Mouse (Mus musculus) liver, postnatal 0 days (tissue): ENCODE results near the gene Gng8. TPM values are rescaled to one million over a fixed set of nuclear protein-coding genes. Genes with fewer than 3 reads are reported as not detected.

Experiments
- ATAC-seq: fragments of 200-750 bp; cut with Nextera tagmentation; 2 replicates; pipeline ENCODE4 v1.8.0; 2017; ENCODE audit warnings: mild to moderate bottlenecking, moderate library complexity
- DNase-seq: peaks from one replicate; pipeline ENCODE4 v3.0.0-alpha.2; 2016
- H3K27ac ChIP-seq: fragments of 300-500 bp; sonication (generic); 2 replicates; pipeline ENCODE4 v1.5.1; 2014; ENCODE audit warnings: antibody characterized with exemption, moderate library complexity, mild to moderate bottlenecking, low read depth
- H3K27me3 ChIP-seq: fragments of 300-500 bp; sonication (generic); 2 replicates; pipeline ENCODE4 v1.6.1; 2014; ENCODE audit warnings: low read length, control low read depth, mixed read lengths; ENCODE audit not compliant: insufficient read depth
- H3K36me3 ChIP-seq: fragments of 300-500 bp; sonication (generic); replicated peaks from 2 replicates; pipeline ENCODE4 v1.6.1; 2014; ENCODE audit warnings: mild to moderate bottlenecking, control low read depth, low read length, moderate library complexity, mixed read lengths; ENCODE audit not compliant: insufficient read depth
- H3K4me1 ChIP-seq: fragments of 300-500 bp; sonication (generic); 2 replicates; pipeline ENCODE4 v1.6.1; 2014; ENCODE audit warnings: antibody characterized with exemption, mild to moderate bottlenecking, control low read depth; ENCODE audit not compliant: insufficient read depth
- H3K4me2 ChIP-seq: fragments of 300-500 bp; sonication (generic); 2 replicates; pipeline ENCODE4 v1.6.1; 2014; ENCODE audit warnings: low read depth, mild to moderate bottlenecking, low read length, moderate library complexity, mixed read lengths
- H3K4me3 ChIP-seq: fragments of 300-500 bp; sonication (generic); 2 replicates; pipeline ENCODE4 v1.5.1; 2014; ENCODE audit warnings: low read depth, low read length
- H3K9ac ChIP-seq: fragments of 300-500 bp; sonication (generic); replicated peaks from 2 replicates; pipeline ENCODE4 v1.6.1; 2014; ENCODE audit warnings: mild to moderate bottlenecking, moderate library complexity
- H3K9me3 ChIP-seq: fragments of 300-500 bp; sonication (generic); 2 replicates; pipeline ENCODE4 v1.6.1; 2016; ENCODE audit warnings: mild to moderate bottlenecking, control low read depth, low read length, mixed read lengths
- CTCF ChIP-seq: sonication (generic); IDR thresholded peaks from 2 replicates; pipeline ENCODE4 v1.5.1; 2016; ENCODE audit warnings: antibody characterized with exemption, low read depth
- EP300 ChIP-seq: IDR thresholded peaks from 2 replicates; pipeline ENCODE4 v1.6.1; 2016; ENCODE audit warnings: antibody characterized with exemption, low read depth, mild to moderate bottlenecking
- WGBS: fragments of 180-500 bp; shearing (Covaris S2); extraction: QIAGEN DNeasy Blood & Tissue Kit; methylation state at CpG from one replicate; pipeline ENCODE4 v1.1.7; 2014; ENCODE audit not compliant: insufficient replicate concordance; 5-methylcytosine and 5-hydroxymethylcytosine counted together
- polyA plus RNA-seq: library from polyadenylated mRNA; unstranded; fragments of >200 nt; fragmentation: Nextera tagmentation; extraction: Ambion mirVana; gene quantifications from 2 replicates; pipeline ENCODE4 v1.2.1, GENCODE M21; 2015

The Gng8 gene
- polyA plus RNA-seq, 1 experiment from 2014 or later = 0.20 TPM

DNA sequence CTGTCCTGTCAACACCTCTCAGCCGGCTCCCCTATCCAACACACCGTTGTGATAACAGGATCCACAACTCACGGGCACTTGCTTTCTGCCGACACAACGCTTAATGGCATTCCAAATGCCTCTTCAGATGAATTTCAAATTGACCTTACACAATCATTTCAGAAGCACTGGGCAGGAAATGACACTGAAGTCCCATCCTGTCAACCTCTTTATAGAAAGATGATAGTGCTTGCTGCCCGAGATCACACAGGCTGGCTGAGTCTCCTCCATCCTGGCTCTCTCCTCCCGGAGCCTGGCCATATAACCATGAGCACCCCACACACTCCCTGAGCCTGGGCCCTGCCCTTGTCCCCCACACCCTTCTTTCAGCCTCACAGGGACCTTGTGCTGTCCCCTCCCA lies 16.3 kb downstream of the Gng8 start:
- no peaks in the 10 kb centered on the region for H3K36me3 ChIP-seq
- H3K4me3 ChIP-seq = no peak overlapping the region
- no peak; the same call in 1 of the 2 replicates for ATAC-seq
- H3K4me1 ChIP-seq = peaks cover 10% of the 10 kb centered on the region; the same call in 1 of the 2 replicates
- H3K4me2 ChIP-seq = peak overlapping the region; percentile 58
- H3K9ac ChIP-seq = peak overlapping the region; percentile 38; the same call in 1 of the 2 replicates
- WGBS = 36% methylated on average over 7 of the region's 7 CpGs
- no peaks in the 10 kb centered on the region for H3K27me3 ChIP-seq
- no peaks in the 10 kb centered on the region for H3K9me3 ChIP-seq
- DNase-seq = no peak
- H3K27ac ChIP-seq = peak overlapping the region; percentile 48; the same call in 1 of the 2 replicates
- TF ChIP-seq EP300 = no peak
- TF ChIP-seq CTCF = no peak

- Histone ChIP-seq H3K4me1 (peaks cover 10% of the 10 kb centered on the region; the same call in 1 of the 2 replicates), H3K36me3 (no peaks in the 10 kb centered on the region), H3K9ac (peak overlapping the region; percentile 38; the same call in 1 of the 2 replicates), H3K27me3 (no peaks in the 10 kb centered on the region), H3K27ac (peak overlapping the region; percentile 48; the same call in 1 of the 2 replicates), H3K4me3 (no peak overlapping the region), H3K4me2 (peak overlapping the region; percentile 58), H3K9me3 (no peaks in the 10 kb centered on the region)
- TF ChIP-seq CTCF = no peak
- no peak for TF ChIP-seq EP300
- ATAC-seq = no peak
- no peak for DNase-seq
- 13% methylated on average over 11 of the region's 11 CpGs for WGBS
These were observed 16.8 kb downstream of the Gng8 start for GRCm38 (mm10) chr7:16908367-16908766.

- WGBS = 40% methylated on average over 11 of the region's 11 CpGs
- H3K4me3 ChIP-seq = no peak overlapping the region
- H3K4me1 ChIP-seq = peaks cover 10% of the 10 kb centered on the region; the same call in 1 of the 2 replicates
- H3K4me2 ChIP-seq = peak overlapping the region; percentile 58; the same call in 1 of the 2 replicates
- no peaks in the 10 kb centered on the region for H3K27me3 ChIP-seq
- no peaks in the 10 kb centered on the region for H3K36me3 ChIP-seq
- ATAC-seq = no peak
- DNase-seq = no peak
- H3K9ac ChIP-seq = no peak overlapping the region
- TF ChIP-seq CTCF (no peak), EP300 (no peak)
- H3K27ac ChIP-seq = no peak overlapping the region
- no peaks in the 10 kb centered on the region for H3K9me3 ChIP-seq
These were observed 17.3 kb downstream of the Gng8 start for GRCm38 (mm10) chr7:16908859-16909258.

DNA sequence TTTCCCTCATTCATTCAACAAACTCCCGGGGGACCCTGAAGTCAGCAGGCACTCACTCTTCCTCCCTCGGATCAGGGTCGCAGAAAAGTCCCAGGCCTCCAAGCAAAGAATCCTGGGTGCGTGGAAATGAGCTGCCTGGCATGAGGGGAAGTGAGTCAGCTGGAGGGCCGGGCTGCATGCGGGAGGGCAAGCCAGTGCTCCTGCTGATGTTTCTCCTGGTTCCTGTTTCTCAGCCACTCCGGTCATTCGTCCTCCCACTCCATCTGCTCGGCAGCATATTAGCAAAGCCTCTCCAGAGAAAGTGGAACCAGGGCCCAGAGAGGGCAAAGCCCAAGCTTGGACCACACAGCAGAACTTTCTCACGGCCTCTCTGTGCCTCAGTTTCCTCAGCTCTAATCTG lies 18.3 kb downstream of the Gng8 start:
- WGBS = 34% methylated on average over 10 of the region's 10 CpGs
- DNase-seq (no peak), ATAC-seq (no peak)
- H3K36me3 ChIP-seq = peaks cover 9% of the 10 kb centered on the region; the same call in 1 of the 2 replicates
- TF ChIP-seq EP300 (no peak), CTCF (no peak)
- H3K27ac ChIP-seq = no peak overlapping the region
- no peaks in the 10 kb centered on the region for H3K9me3 ChIP-seq
- H3K4me3 ChIP-seq = no peak overlapping the region
- no peaks in the 10 kb centered on the region for H3K27me3 ChIP-seq
- peak overlapping the region; percentile 16; the same call in 1 of the 2 replicates for H3K4me2 ChIP-seq
- no peak overlapping the region for H3K9ac ChIP-seq
- H3K4me1 ChIP-seq = peaks cover 8% of the 10 kb centered on the region; the same call in 1 of the 2 replicates

GRCm38 (mm10) chr7:16911904-16912303 lies 20.3 kb downstream of the Gng8 start:
- H3K27ac ChIP-seq = no peak overlapping the region
- no peak for ATAC-seq
- no peaks in the 10 kb centered on the region for H3K9me3 ChIP-seq
- TF ChIP-seq CTCF (no peak), EP300 (no peak)
- H3K36me3 ChIP-seq = peaks cover 27% of the 10 kb centered on the region
- no peak overlapping the region for H3K4me3 ChIP-seq
- H3K9ac ChIP-seq = no peak overlapping the region
- 71% methylated on average over 3 of the region's 3 CpGs for WGBS
- DNase-seq = no peak
- H3K4me1 ChIP-seq = peaks cover 8% of the 10 kb centered on the region; the same call in 1 of the 2 replicates
- no peak overlapping the region for H3K4me2 ChIP-seq
- no peaks in the 10 kb centered on the region for H3K27me3 ChIP-seq

- Histone ChIP-seq H3K4me1 (peaks cover 8% of the 10 kb centered on the region; the same call in 1 of the 2 replicates), H3K9ac (no peak overlapping the region), H3K9me3 (no peaks in the 10 kb centered on the region), H3K4me2 (no peak overlapping the region), H3K4me3 (no peak overlapping the region), H3K36me3 (peaks cover 32% of the 10 kb centered on the region), H3K27ac (no peak overlapping the region), H3K27me3 (no peaks in the 10 kb centered on the region)
- DNase-seq = no peak
- no peak for ATAC-seq
- TF ChIP-seq CTCF = no peak
- no peak for TF ChIP-seq EP300
- WGBS = 74% methylated on average over 6 of the region's 6 CpGs
These were observed 20.8 kb downstream of the Gng8 start for GRCm38 (mm10) chr7:16912360-16912759.
